23 mouse cellular contexts compared by ENCODE assay signal in genomic region chr8:65174746-65175476, GRCm38 (mm10). TPM values are rescaled to one million over a fixed set of nuclear protein-coding genes. Genes with fewer than 3 reads are reported as not detected.
"Had no signal": no experiment of that assay in that cellular context is flagged by ENCODE, and none has a peak within 500 bp of the region (broad histone marks: within the 10 kb centered on the region; RNA-seq: fewer than 3 reads in every experiment).

No protein-coding gene starts in this region.

- H3K4me3 ChIP-seq: limb, embryonic 12.5 days; limb, embryonic 15.5 days; lung, embryonic 15.5 days; midbrain, embryonic 12.5 days; midbrain, embryonic 15.5 days; neural tube, embryonic 12.5 days; neural tube, embryonic 15.5 days; stomach, embryonic 15.5 days had no signal

- H3K9me3 ChIP-seq: limb, embryonic 12.5 days; limb, embryonic 15.5 days; lung, embryonic 15.5 days; midbrain, embryonic 12.5 days; midbrain, embryonic 15.5 days; neural tube, embryonic 12.5 days; neural tube, embryonic 15.5 days; stomach, embryonic 15.5 days had no signal

- H3K27ac ChIP-seq: limb, embryonic 12.5 days; limb, embryonic 15.5 days; liver, embryonic 14.5 days; lung, embryonic 15.5 days; midbrain, embryonic 12.5 days; midbrain, embryonic 15.5 days; neural tube, embryonic 12.5 days; neural tube, embryonic 15.5 days; stomach, embryonic 15.5 days had no signal

- H3K36me3 ChIP-seq: limb, embryonic 12.5 days; limb, embryonic 15.5 days; lung, embryonic 15.5 days; midbrain, embryonic 12.5 days; midbrain, embryonic 15.5 days; neural tube, embryonic 12.5 days; neural tube, embryonic 15.5 days; stomach, embryonic 15.5 days had no signal

- DNase-seq: kidney, adult 11 months; kidney, adult 9 months; kidney, postnatal 25 days; left cerebral cortex, postnatal 4 days; liver, postnatal 0 days; lung, postnatal 10 days; lung, postnatal 36 days; right cerebral cortex, adult 18-20 months; right cerebral cortex, postnatal 14 days; right cerebral cortex, postnatal 4 days; spleen, adult 18-20 months; thymus, postnatal 25 days had no signal

- H3K9ac ChIP-seq: limb, embryonic 12.5 days; limb, embryonic 15.5 days; liver, embryonic 14.5 days; liver, postnatal 0 days; lung, embryonic 15.5 days; midbrain, embryonic 12.5 days; midbrain, embryonic 15.5 days; neural tube, embryonic 12.5 days; neural tube, embryonic 15.5 days; stomach, embryonic 15.5 days had no signal

- H3K27me3 ChIP-seq: limb, embryonic 12.5 days; limb, embryonic 15.5 days; lung, embryonic 15.5 days; midbrain, embryonic 12.5 days; midbrain, embryonic 15.5 days; neural tube, embryonic 12.5 days; neural tube, embryonic 15.5 days; stomach, embryonic 15.5 days had no signal

- H3K4me2 ChIP-seq: limb, embryonic 12.5 days; limb, embryonic 15.5 days; liver, embryonic 11.5 days; lung, embryonic 15.5 days; midbrain, embryonic 12.5 days; midbrain, embryonic 15.5 days; neural tube, embryonic 12.5 days; neural tube, embryonic 15.5 days; stomach, embryonic 15.5 days had no signal

- H3K4me1 ChIP-seq: limb, embryonic 12.5 days; limb, embryonic 15.5 days; lung, embryonic 15.5 days; midbrain, embryonic 12.5 days; midbrain, embryonic 15.5 days; neural tube, embryonic 12.5 days; neural tube, embryonic 15.5 days; stomach, embryonic 15.5 days had no signal

- ATAC-seq: liver, postnatal 0 days; midbrain, embryonic 15.5 days had no signal

RNA-seq across cellular contexts. Expression of gene BC030870, which starts 45.5 kb away (rescaled TPM):
- polyA plus RNA-seq: limb, embryonic 12.5 days; limb, embryonic 15.5 days; liver, embryonic 11.5 days; midbrain, embryonic 12.5 days; neural tube, embryonic 12.5 days; neural tube, embryonic 15.5 days; thymus, postnatal 0 days had no signal
